Mouse (Mus musculus) spleen, postnatal 14 days (tissue): ENCODE data around the gene Spice1.

Experiments
- DNase-seq, 2 experiments: peaks; one replicate each; pipeline ENCODE4 v3.0.0; 2021 to 2022; ENCODE audit warnings: low spot score in 2 of 2

Gene Spice1

DNA sequence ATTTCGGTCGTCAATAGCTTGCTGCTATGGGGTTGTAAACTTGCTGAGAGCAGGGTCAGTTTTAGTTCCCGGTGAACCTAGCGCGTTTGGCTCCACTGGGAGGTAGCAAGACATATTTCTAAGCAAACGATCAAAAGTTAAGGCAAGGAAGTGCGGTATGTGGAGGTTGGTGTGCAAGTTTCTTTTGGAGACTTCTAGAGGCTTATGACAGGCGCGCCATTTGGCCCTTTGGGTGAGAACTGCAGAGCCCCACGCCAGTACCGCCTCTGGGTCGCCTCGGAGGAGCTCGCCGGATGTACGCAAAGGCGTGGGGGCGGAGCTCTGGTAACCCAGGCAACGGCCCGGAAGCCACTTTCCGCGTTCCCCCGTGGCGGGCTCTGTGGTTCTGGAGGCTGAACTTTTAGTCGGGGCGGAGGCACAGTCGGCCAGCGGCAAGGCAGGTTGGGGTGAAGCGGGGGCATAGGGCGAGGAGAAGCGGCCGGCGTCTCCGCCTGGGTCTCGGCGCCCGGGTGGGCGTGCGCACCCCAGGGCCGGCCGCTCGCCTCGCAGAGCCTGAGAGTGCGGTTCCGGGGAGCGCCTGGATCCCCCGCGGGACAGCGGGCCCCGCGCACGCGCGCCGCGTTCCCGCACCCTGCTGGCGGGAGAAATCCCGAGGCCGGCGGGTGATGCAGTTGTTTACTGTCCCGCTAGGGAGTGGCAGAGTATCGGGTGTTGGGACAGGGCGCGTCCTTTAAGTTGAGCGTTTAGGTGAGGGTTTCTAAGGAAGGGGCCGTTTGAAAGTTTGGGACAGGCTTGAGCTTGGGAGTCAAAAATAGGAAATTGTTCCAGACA, at the start of gene Spice1:
Gene Spice1 (plus strand): TSS at position 51 of the 831 bp plus-strand sequence.
- DNase-seq = peak; percentile 90 to 94

DNA sequence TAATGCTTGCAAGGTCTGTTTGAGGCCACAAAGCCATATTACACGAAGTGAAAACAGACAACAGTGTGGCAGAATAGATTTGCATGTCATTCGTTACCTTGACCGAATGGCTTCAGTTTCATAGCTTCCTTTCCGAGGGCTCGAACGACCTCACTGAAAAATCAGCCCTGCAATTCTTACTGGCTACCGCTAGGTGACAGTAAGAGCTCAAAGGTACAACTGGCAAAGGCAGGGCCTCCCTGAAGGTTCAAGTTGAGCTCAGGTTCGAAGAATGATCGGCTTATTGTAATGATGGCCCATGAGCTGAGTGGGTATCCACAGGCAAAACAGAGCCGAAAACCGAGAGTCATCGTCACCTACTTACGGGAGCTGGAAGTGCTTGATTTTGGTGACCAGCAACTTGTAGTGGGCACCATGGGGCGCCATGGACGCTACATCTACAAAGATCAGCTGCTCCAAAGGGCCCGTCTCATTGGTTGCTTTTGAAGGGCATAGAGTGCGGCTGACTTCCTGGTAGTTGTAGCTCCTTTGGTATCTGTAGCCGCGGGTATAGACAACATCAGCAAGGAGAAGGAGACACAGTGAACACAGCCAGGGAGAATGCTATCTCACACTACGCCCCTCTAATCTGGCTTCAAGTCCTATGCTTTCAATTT, 47.4 kb upstream of the Spice1 start:
- DNase-seq = no peak

DNA sequence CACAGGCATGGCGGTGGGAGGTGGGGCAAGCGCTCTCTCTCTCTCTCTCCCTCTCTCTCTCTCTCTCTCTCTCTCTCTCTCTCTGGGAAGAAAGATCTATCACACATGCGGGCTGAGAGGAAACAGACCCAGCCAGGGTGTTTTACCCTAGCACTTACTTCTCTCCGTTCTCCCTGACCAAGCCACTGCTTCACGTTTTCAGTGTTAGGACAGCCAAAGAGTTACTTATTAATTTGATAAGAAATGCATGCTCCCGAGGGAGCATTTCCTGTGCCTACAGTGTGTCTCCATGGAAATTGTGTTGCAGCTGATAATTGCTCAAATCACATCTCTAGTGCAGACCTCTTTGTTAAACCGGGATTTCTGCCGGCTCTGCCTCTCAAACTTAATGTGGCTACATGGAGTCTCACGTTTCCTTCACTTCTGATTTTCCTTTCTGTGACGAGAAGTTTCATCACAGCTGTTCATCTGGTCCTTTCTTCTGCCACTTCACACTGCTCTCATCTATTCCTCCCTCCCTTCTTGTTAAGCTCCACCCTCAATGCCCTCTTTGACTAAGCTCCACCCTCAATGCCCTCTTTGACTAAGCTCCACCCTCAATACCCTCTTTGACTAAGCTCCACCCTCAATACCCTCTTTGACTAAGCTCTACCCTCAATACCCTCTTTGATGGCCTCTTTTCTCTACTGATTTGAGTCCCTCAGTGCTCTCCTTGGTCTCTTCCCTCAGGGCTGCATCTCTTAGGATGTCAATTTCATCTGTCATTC, 44.6 kb upstream of the Spice1 start:
- no peak for DNase-seq

DNA sequence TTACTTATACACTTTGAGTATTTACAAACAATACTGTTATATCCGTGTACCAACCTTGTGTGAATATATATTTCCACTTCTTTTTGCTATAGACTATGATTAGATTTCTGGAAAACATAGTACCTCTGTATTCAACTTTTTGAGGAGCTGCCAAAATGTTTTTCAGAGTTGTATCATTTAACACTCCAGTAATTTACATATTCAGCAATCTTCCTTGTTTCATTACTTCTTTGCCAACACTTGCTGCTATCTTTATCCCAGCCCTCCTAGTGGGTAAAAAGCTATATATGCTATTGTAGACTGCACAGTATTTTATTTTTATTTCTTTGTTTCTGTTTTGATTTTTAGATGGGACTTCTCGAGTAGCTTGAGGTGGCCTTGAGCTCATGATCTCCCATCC, 43.1 kb upstream of the Spice1 start:
- DNase-seq = no peak

DNA sequence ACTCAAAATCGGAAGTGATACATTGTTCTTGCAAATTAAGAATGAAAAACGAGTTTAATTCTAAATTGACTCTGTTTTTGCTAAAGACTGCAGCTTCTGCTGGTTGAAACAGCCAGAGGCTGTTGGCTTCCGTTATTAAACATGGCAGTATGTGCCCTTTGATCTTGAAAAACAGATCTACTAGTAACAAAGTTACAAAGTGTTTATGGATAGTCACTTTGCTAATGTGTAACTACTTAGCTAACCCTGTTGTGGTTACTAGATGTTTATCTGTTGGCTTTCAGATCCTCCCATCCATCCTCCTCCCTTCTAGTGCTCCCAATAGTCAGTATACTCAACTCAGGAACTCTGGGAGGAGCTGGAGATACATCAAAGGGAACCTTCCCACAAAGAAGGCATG, 41.3 kb upstream of the Spice1 start:
- DNase-seq = no peak

DNA sequence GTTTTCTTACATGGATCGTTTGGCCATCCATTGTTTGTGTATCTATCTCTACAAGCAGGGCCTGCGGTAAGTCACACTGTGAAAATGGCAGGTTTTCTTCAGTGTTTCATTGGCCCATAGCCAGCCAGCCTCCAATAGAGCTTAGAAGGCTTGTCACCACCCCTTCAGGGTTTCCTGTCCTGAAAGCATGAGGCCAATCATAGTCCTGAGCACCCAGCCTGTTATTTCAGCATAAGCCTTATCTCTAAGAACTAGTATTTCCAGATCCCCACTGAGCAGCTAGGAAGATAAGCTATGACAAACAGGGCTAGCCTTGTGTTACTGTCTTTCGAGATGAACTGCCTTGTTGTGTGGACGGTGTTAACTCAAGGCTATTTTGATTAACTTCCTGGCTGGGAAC, 33.5 kb upstream of the Spice1 start:
- no peak for DNase-seq

DNA sequence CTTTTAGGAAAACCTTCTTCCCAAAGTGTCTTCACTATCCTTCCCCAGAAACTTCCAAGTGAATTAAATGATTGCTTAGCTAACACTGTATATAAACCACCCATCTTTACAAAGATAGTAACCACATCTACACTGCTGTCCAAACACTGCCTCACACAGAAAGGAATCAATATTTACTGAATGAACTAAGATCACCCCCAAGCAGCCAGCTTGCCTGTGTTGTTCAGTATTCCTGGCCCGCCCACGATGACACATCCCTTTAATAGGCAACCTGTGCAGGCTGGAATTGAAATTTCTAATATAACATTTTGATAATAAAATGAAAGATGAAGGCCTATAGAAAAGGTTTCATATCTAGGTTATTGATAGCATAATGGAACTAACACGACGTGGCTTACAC, 30.6 kb upstream of the Spice1 start:
- DNase-seq = no peak

DNA sequence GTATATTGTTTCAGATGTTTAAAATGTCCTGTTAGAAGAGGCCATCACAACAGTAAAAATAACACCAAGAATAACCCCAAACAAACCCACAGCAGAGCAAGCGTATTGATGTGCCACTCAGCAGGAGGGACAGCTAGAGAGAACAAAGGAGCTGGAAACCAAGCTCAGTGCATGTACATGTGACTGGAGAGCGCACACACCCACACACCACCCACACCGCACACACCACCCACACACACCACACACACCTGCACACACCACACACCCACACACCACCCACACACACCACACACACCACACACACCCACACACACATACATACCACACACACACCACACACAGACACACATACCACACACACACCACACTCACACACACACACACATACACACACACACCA, 26.7 kb upstream of the Spice1 start:
- no peak for DNase-seq

DNA sequence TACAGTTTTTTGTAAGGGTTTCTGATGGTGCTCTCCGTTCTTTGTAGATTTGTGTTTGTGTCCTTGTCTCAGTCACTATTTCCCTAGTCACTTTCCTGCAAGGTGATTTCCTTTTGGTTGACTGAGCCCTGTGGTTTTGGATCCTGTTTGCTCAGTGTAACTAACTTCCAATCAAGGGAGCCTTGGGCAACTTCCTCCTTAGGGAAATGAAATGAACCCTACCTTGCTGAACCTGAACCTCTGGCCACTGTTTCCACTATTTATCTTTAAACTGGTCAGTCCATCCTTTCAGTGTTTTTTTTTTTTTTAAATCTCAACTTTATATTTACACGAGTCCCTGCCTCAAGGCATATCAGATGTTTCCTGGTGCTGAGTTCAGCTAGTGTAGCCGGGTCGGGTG, 18.3 kb upstream of the Spice1 start:
- DNase-seq = no peak

DNA sequence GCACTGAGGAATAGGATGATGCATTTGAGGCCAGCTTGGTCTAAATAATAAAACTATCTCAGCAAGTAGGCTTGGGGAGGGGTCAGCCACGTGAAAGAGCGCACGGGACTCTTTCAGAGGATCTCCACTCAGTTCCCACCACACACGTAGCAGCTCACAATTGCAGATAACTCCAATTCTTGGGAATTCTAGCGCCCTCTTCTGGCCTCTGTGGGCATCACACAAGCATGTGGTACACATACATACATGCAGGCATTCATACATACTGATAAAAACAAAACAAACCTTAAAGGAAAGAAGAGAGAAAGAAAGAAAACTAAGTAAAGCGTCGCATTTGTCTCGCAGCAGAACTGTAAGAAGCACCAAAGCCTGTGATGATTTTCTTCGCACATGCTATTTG, 16.3 kb upstream of the Spice1 start:
- no peak for DNase-seq

DNA sequence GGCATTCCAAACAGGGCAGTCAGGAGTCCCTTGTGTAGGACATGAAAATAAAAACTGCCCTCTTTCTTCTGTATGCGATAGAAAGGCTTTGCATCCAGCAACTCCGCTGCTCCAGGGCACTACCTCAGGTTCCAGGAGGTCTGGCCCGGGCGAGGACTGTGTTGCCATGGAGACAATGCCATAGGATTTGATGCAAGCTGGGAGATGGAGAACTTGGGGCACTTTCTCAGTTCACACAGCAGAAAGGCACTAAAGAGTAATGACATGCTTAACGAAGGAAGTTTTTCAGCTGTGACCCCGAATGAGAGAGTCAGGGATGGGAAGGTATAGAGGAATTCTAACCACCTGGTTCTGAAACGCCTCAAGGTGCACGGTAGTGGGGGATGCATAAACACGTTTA, 15.8 kb upstream of the Spice1 start:
- no peak for DNase-seq

DNA sequence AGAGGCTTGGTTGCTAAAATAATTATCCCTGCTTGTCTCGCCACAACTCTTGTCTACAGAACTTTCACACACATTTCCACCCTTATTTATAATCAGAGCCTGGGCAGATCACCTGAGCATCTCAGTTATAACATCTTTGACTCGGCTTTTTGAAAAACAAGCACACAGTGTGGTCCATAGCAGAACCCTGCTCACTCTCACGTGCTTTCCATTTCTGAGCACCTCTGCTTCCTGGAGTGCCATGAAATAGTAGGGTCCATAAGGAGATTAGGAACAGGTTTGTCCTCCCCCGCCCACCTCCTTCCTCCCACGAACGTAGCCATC, 15.3 kb upstream of the Spice1 start:
- no peak for DNase-seq

DNA sequence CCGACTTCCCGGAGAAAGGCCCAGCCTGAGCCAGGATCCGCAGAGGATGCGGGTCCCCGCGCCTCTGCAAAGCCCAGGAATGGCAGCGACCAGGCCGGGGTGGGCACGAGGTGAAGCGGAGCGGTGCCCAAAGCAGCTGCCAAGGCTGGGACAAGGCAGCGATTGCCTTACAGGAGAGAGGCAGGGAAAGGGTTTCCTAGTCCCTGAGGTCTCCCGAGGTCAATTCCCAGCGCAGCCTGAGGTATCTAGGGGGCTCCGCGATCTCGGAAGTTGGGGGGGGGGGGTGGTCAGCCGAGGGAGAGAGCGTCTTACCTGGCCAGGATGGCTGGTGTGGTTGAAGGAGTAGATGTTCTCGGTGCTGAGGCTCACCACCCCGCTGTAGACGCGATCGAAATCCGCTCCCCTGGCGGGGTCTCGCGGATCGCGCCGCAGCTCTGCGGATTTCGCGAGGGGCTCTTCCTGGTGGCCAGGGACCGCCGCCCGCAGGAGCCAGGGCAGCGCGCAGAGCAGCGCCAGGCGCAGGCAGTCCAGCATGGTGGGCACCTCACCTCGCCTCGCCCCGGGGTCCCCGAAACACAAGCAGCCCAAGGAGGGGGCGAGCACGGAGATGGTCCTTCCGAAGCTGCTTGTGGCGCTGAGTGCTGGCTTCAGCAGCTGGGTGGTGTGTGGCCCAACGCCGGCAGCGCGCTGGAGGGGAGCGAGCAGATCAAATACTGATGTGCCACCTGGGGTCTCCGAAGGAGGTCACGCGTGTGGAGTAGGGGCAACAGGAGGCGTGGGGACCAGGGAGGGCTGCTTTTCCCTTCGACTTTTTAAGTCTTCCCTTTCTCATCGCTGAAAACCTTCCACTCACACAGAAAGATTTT, 14.7 kb upstream of the Spice1 start:
- peak in 1 of 2 experiments; percentile 7 for DNase-seq

DNA sequence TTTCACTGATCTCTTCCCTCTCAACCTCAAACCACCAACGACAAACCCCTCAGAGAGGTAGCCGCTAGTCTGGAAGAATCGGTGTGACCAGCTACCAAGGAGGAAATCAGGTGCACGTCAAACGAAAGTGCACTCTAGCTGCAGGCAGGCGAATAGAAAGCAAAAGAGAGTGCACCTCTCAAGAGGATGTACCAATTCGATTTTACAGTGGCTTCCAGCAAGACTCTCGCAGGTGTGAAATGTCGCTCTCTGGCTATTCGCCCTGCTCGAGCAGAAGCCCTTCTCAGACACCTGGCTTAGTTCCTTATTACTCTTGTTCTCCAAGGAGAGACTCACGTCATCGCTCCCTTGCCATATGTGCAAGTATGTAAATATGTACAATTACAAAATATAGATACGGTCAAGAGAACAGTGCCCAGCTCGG, 14.0 kb upstream of the Spice1 start, which contains the start of gene Sidt1:
Gene Sidt1 (minus strand): TSS at position 336 of the 424 bp plus-strand sequence.
- peak; percentile 7 to 10 for DNase-seq

DNA sequence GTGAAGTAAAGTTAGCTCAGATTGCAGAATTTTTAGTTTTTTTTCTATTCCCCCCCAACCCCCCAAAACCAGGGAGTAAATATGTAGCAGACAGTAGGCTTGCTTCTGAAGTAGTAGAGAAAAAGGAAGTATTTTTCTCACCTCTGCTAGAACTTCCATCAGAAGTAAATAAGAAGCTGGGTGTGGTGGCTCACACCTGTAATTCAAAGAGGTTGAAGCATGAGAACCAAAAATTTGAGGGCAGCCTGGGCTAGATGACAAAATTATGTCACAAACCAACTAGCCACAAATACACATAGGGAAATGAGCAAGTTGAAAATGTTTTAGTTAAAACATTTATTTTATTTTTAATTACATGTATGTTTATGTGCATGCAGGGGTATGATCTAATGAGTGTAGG, 9.4 kb upstream of the Spice1 start:
- no peak for DNase-seq

DNA sequence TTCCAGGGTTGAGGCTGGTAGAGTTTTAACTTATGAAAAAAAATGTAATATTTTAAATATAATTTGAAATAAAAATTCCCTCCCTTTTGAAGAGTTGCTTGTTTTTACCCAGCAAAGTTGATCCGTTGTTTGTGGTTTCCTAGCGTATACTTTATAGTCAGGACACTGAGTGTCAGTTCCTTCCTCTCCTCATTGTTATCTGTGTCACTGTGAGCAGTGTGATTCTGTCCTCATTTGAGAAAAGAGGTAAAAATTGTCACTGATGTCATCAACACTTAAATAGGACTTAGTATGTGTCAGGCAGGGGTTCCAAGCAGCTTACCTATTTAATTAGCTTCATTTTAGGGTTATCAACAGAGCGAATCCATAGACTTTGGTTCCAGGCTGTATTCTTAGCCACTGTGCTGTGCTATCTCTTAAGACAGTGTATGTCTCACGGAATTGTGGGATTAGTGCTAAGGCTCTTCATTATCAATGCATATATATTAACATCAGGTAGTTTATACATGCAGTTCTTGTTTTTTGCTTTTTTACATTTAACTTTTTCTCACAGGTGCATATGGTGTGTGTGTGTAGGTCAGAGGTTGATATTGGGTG, 3.0 kb downstream of the Spice1 start:
- DNase-seq = no peak

DNA sequence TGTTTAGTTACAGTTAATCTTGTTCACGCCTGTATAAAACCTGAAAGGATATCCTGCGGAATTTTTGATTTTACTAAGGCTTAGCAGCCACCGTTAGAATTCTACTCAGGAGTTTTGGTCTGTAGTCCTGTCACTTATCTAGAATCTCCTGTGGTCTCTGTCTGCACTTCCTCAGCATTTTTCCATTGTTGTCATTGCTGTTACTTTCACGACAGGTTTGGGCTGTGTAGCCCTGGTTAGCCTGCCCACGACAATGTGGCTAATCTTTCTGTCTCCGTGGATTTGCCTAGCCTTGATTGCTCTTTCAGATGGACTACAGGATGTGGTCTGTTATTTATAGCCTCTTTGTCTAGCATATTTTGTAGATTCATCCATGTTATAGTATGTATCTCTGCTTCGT, 9.4 kb downstream of the Spice1 start:
- DNase-seq = no peak

DNA sequence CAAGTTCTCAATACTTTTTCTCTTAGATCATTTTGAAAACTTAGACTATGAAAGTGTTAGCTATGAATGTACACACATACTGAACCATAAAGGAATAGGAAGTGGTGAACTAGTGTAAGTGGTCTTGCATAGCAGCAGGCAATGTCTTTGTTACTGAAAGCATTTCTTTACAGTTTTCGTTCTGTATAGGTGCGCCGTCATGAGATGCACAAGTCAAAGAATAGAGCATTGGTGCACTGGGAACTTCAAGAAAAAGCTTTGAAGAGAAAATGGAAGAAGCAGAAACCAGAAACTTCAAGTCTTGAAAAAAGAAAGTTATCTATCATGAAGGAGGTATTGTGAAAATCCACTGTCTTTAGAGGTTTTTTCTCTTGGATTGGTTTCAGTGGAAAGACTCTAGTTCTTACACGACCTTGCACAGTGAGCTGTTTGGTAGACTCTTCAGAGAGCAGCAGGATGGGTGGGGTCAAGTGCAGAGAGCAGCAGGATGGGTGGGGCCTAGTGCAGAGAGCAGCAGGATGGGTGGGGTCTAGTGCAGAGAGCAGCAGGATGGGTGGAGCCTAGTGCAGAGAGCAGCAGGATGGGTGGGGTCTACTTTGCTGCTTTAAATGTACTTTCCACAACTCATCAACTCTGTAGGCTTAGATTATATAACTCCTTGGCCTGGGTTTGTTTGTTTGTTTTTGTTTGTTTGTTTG, 10.8 kb downstream of the Spice1 start:
- peak; percentile 50 to 51 for DNase-seq

DNA sequence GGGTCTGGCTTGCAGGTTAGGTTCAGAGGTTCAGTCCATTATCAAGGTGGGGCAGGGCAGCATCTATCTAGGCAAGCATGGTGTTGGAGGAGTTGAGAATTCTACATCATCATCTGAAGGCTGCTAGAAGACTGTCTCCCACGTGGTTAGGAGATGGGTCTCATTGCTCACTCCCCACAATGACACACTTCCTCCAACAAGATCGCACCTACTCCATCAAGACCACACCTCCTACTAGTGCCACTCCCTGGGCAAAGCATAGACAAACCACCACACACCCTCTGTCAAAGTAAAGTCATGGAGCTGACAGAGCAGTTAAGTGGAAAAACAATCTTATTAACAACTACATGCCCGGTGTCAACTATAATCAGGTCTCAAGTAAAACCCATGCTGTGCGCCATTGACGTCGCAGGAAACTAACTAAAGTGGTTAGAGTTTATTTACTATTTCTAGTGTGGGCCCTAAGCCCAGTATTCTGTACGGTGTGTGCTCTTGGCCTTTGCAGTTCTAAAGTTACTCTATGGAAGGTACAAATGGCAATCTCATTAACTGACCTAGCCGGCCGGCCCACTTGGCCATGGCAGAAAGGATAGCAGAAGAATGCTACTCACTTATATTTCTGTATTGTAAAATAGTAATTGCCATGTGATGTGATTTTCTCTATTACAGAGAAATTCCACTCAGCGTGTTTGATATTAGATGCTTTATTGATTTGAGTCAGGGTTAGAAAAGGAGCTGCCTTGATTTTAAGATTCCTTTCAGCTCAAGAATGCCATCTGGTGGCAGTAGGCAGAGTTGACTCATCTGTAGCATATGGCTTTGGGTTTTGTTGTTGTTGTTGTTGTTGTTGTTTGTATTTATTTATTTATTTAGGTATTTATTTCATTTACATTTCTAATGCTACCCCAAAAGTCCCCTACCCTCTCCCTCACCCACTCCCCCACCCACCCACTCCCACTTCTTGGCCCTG, 15.3 kb downstream of the Spice1 start:
- peak in 1 of 2 experiments; percentile 24 for DNase-seq
